Mouse (Mus musculus) liver, embryonic 16.5 days (tissue): ENCODE data around the gene A930004D18Rik. TPM values are rescaled to one million over a fixed set of nuclear protein-coding genes. Genes with fewer than 3 reads are reported as not detected.
A peak's percentile ranks its signal among the peaks of the same experiment; 100 is the strongest.

Source experiments
- ATAC-seq: fragments of 200-750 bp; cut with Nextera tagmentation; 2 replicates; pipeline ENCODE4 v1.8.0; 2017; ENCODE audit warnings: low read depth, mild to moderate bottlenecking, moderate number of reproducible peaks, moderate library complexity
- H3K27ac ChIP-seq: fragments of 300-500 bp; sonication (generic); 2 replicates; pipeline ENCODE4 v1.5.1; 2014; ENCODE audit warnings: mild to moderate bottlenecking, low read length
- H3K27me3 ChIP-seq: fragments of 300-500 bp; sonication (generic); 2 replicates; pipeline ENCODE4 v1.6.1; 2014; ENCODE audit warnings: low read depth, low read length, mixed read lengths; ENCODE audit not compliant: control insufficient read depth, insufficient read depth
- H3K36me3 ChIP-seq: fragments of 300-500 bp; sonication (generic); 2 replicates; pipeline ENCODE4 v1.6.1; 2014; ENCODE audit warnings: mild to moderate bottlenecking; ENCODE audit not compliant: control insufficient read depth, insufficient read depth
- H3K4me1 ChIP-seq: fragments of 300-500 bp; sonication (generic); 2 replicates; pipeline ENCODE4 v1.6.1; 2014; ENCODE audit warnings: low read depth, low read length, mixed read lengths; ENCODE audit not compliant: control insufficient read depth
- H3K4me2 ChIP-seq: fragments of 300-500 bp; sonication (generic); 2 replicates; pipeline ENCODE4 v1.6.1; 2014; ENCODE audit warnings: low read depth, low read length, mixed read lengths
- H3K4me3 ChIP-seq: fragments of 300-500 bp; sonication (generic); 2 replicates; pipeline ENCODE4 v1.5.1; 2014; ENCODE audit warnings: low read depth, mild to moderate bottlenecking, low read length
- H3K9ac ChIP-seq: fragments of 300-500 bp; sonication (generic); 2 replicates; pipeline ENCODE4 v1.6.1; 2014; ENCODE audit warnings: low read depth, low read length
- H3K9me3 ChIP-seq: fragments of 300-500 bp; sonication (generic); replicated peaks from 2 replicates; pipeline ENCODE4 v1.6.1; 2016; ENCODE audit warnings: low read length; ENCODE audit not compliant: control insufficient read depth
- WGBS: fragments of 180-500 bp; shearing (Covaris S2); extraction: QIAGEN DNeasy Blood & Tissue Kit; methylation state at CpG from one replicate; pipeline ENCODE4 v1.1.7; 2014; ENCODE audit not compliant: insufficient replicate concordance; 5-methylcytosine and 5-hydroxymethylcytosine counted together
- polyA plus RNA-seq: library from polyadenylated mRNA; unstranded; fragments of >200 nt; fragmentation: Nextera tagmentation; extraction: Ambion mirVana; gene quantifications from 2 replicates; pipeline ENCODE4 v1.2.1, GENCODE M21; 2015

Gene A930004D18Rik
- polyA plus RNA-seq, 1 experiment from 2014 or later, result 1.4 TPM

- no peaks in the 10 kb centered on the region for H3K36me3 ChIP-seq
- no peak overlapping the region for H3K9ac ChIP-seq
- peaks cover 74% of the 10 kb centered on the region for H3K27me3 ChIP-seq
- H3K4me2 ChIP-seq, result no peak overlapping the region
- ATAC-seq, result no peak
- no peak overlapping the region for H3K27ac ChIP-seq
- no peak overlapping the region for H3K4me3 ChIP-seq
- WGBS, result 63% methylated on average over 5 of the region's 5 CpGs
- H3K4me1 ChIP-seq, result peaks cover 13% of the 10 kb centered on the region
- H3K9me3 ChIP-seq, result no peaks in the 10 kb centered on the region
Observed at GRCm38 (mm10) chr2:18032538-18032895, 5.0 kb downstream of the A930004D18Rik start.

- Histone ChIP-seq H3K27ac (no peak overlapping the region), H3K36me3 (no peaks in the 10 kb centered on the region), H3K9me3 (no peaks in the 10 kb centered on the region), H3K4me2 (peak overlapping the region; percentile 61), H3K4me3 (peak overlapping the region; percentile 46), H3K27me3 (peaks cover 79% of the 10 kb centered on the region), H3K4me1 (peaks cover 16% of the 10 kb centered on the region), H3K9ac (peak overlapping the region; percentile 50)
- no peak for ATAC-seq
- WGBS, result 5% methylated on average over 34 of the region's 34 CpGs
Observed at GRCm38 (mm10) chr2:18031831-18032537, 5.6 kb downstream of the A930004D18Rik start.

GRCm38 (mm10) chr2:18031271-18031821, 6.2 kb downstream of the A930004D18Rik start:
- WGBS, result 7% methylated on average over 26 of the region's 26 CpGs
- Histone ChIP-seq H3K9ac (peak overlapping the region; percentile 50), H3K9me3 (no peaks in the 10 kb centered on the region)

GRCm38 (mm10) chr2:18030581-18030980, 7.0 kb downstream of the A930004D18Rik start:
- WGBS, result 63% methylated on average over 8 of the region's 8 CpGs

More at GRCm38 (mm10) chr2:18031271-18031821, 6.2 kb downstream of the A930004D18Rik start:
- no peak for ATAC-seq
- Histone ChIP-seq H3K4me3 (peak overlapping the region; percentile 46), H3K4me1 (peaks cover 23% of the 10 kb centered on the region), H3K4me2 (peak overlapping the region; percentile 61), H3K27ac (no peak overlapping the region), H3K36me3 (no peaks in the 10 kb centered on the region), H3K27me3 (peaks cover 83% of the 10 kb centered on the region)

GRCm38 (mm10) chr2:18029656-18030055, 7.9 kb downstream of the A930004D18Rik start:
- Histone ChIP-seq H3K4me3 (no peak overlapping the region), H3K9me3 (no peaks in the 10 kb centered on the region), H3K27me3 (peaks cover 92% of the 10 kb centered on the region), H3K36me3 (no peaks in the 10 kb centered on the region), H3K27ac (no peak overlapping the region), H3K9ac (no peak overlapping the region), H3K4me2 (no peak overlapping the region), H3K4me1 (peaks cover 28% of the 10 kb centered on the region)
- no peak for ATAC-seq
- 73% methylated on average over 7 of the region's 7 CpGs for WGBS

More at GRCm38 (mm10) chr2:18030581-18030980, 7.0 kb downstream of the A930004D18Rik start:
- H3K36me3 ChIP-seq, result no peaks in the 10 kb centered on the region
- ATAC-seq, result no peak
- no peaks in the 10 kb centered on the region for H3K9me3 ChIP-seq
- no peak overlapping the region for H3K9ac ChIP-seq
- H3K27me3 ChIP-seq, result peaks cover 90% of the 10 kb centered on the region
- H3K4me3 ChIP-seq, result no peak overlapping the region
- H3K4me2 ChIP-seq, result no peak overlapping the region
- H3K4me1 ChIP-seq, result peaks cover 28% of the 10 kb centered on the region
- no peak overlapping the region for H3K27ac ChIP-seq

- WGBS, result under 1% methylated on average over 61 of the region's 61 CpGs
- ATAC-seq, result peak; percentile 69
- peaks cover 28% of the 10 kb centered on the region for H3K4me1 ChIP-seq
- peak overlapping the region; percentile 66 for H3K4me3 ChIP-seq
- H3K36me3 ChIP-seq, result no peaks in the 10 kb centered on the region
- H3K27me3 ChIP-seq, result peaks cover 80% of the 10 kb centered on the region
- H3K27ac ChIP-seq, result peak overlapping the region; percentile 71
- H3K9ac ChIP-seq, result peak overlapping the region; percentile 61
- H3K4me2 ChIP-seq, result peak overlapping the region; percentile 83
- H3K9me3 ChIP-seq, result no peaks in the 10 kb centered on the region
Observed at GRCm38 (mm10) chr2:18028140-18029021, 9.2 kb downstream of the A930004D18Rik start.

DNA sequence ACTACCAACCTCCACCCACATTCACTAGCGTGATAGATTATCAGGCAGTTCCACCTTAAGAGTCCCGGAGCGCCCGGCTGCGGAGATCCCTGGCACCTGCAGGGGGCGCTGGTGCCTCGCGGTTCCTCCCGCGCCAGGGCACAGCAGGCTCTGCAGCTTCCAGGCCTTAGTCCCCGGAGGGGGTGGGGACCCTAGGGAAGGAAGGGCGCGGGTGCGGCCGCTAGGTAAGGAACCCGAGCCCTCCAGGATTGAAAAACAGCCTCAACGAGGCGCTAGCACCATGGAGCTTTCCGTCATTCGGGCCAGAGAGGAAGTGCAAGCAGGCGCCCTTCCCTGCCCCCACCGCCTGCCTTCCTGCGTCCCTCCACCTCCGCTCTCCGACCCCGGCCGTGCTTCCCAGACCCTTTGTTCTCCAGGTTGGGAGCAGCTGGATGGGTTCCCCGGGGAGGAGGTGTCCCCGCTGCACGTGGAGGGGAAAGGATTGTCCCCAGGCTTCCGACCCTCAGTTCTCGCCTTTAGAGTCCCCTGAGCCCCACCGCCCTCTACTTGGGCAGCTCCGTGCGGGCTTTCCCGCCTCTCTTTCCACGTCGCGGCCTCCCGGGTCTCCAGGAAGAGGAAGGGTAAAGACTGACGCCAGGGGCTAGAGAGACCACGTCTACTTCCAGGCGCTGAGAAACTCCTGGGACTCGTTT, 9.9 kb downstream of the A930004D18Rik start:
- peak overlapping the region; percentile 71 for H3K27ac ChIP-seq
- peak overlapping the region; percentile 61 for H3K9ac ChIP-seq
- peaks cover 28% of the 10 kb centered on the region for H3K4me1 ChIP-seq
- ATAC-seq, result peak; percentile 82
- H3K4me3 ChIP-seq, result peak overlapping the region; percentile 66
- H3K36me3 ChIP-seq, result no peaks in the 10 kb centered on the region
- H3K27me3 ChIP-seq, result peaks cover 72% of the 10 kb centered on the region
- 0% methylated on average over 44 of the region's 44 CpGs for WGBS
- H3K4me2 ChIP-seq, result peak overlapping the region; percentile 83
- H3K9me3 ChIP-seq, result no peaks in the 10 kb centered on the region

GRCm38 (mm10) chr2:18026116-18026947, 11.2 kb downstream of the A930004D18Rik start:
- Histone ChIP-seq H3K9me3 (no peaks in the 10 kb centered on the region), H3K9ac (peak overlapping the region; percentile 50), H3K4me2 (peak overlapping the region; percentile 83), H3K4me1 (peaks cover 28% of the 10 kb centered on the region), H3K27me3 (peaks cover 60% of the 10 kb centered on the region), H3K4me3 (peak overlapping the region; percentile 66), H3K27ac (no peak overlapping the region), H3K36me3 (no peaks in the 10 kb centered on the region)
- WGBS, result under 1% methylated on average over 44 of the region's 44 CpGs
- ATAC-seq, result peak; percentile 2; the same call in 1 of the 2 replicates
